Mouse (Mus musculus) left cerebral cortex, adult 8-10 months (tissue): ENCODE measurements around the gene Stab2. TPM values are rescaled to one million over a fixed set of nuclear protein-coding genes. Genes with fewer than 3 reads are reported as not detected.

Experiments
- DNase-seq, 2 experiments: peaks; one replicate each; pipeline ENCODE4 v3.0.0; 2022; ENCODE audit warnings: low spot score in 2 of 2
- total RNA-seq, 4 experiments: library from RNA; stranded (reverse); gene quantifications; 2 replicates each; pipeline ENCODE4 v1.2.4; 2022

The Stab2 gene
- total RNA-seq, 4 experiments from 2014 or later = 0.38 to 0.59 (median 0.47) TPM

- no peak for DNase-seq
Observed at GRCm38 (mm10) chr10:86828221-86829135, 179.3 kb downstream of the Stab2 start.

GRCm38 (mm10) chr10:86826929-86827328 is 180.9 kb downstream of the Stab2 start:
- DNase-seq = no peak

- DNase-seq = no peak
Observed at GRCm38 (mm10) chr10:86825871-86826522, 181.8 kb downstream of the Stab2 start.

- no peak for DNase-seq
Observed at GRCm38 (mm10) chr10:86824871-86825270, 183.0 kb downstream of the Stab2 start.

GRCm38 (mm10) chr10:86824093-86824492 is 183.7 kb downstream of the Stab2 start:
- DNase-seq = no peak

DNA sequence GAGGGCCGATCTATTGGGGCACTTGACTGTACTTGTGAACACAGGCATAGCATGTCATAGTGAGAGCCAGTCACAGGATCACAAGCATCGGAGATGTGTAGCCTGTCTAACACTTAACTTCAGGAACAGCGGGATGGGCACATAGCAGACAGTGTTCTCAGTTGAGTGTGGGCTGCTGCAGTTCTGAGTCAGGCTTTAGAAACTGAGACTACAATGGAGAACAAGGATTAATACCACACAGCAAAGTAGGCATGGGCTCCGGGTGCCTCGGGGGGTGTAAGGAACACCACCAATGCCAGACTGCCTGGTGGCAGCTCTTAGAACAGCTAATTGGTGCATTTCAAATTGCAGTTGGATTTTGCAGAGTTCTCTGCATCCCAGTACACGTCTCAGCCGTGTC is 186.8 kb downstream of the Stab2 start:
- no peak for DNase-seq

GRCm38 (mm10) chr10:86819649-86820165 is 188.1 kb downstream of the Stab2 start:
- DNase-seq = no peak

DNA sequence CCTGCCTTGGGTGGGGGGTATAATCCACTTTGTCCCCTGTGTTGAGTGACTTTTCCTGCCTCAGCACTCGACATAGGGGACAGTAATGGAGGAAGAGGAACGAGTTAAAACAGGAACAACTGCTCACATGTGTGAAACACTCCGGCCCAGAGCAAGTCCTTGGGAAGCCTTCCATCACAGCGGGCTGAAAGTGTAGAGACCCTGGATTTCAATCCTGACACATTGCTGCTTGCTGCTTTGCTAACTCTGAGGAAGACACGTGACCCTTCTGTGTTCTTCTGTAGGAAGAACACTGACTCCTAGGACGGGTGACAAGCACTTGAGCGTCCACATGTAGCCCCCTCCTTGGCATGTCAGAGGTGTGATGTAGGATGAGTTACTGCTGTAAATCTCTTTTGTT is 192.7 kb downstream of the Stab2 start:
- DNase-seq = no peak

GRCm38 (mm10) chr10:86814292-86815131 is 193.3 kb downstream of the Stab2 start:
- DNase-seq = no peak

GRCm38 (mm10) chr10:86810612-86811011 is 197.2 kb downstream of the Stab2 start:
- no peak for DNase-seq

DNA sequence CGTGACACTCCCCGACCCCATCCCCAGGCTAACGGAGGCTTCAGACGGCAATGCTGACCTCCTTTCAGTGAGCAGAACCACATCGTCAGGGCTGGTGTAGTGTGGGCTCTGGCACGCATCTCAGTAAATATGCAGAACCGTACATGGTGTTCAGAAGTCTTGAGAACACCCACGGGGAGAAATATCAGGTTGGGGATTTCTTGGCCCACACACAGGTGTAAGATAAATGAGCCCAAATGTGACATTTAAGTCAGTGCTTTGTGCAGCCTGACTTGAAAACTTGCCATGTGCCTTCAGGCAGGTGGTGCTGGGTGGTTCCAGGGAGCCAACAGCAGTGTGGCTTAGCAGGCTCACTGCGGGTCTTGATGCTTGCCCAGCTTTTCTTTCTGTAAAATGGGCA is 197.8 kb downstream of the Stab2 start:
- peak in 1 of 2 experiments; percentile 55 for DNase-seq

GRCm38 (mm10) chr10:86808013-86808758 is 199.6 kb downstream of the Stab2 start:
- DNase-seq = no peak

GRCm38 (mm10) chr10:86807362-86807761 is 200.5 kb downstream of the Stab2 start:
- DNase-seq = no peak

DNA sequence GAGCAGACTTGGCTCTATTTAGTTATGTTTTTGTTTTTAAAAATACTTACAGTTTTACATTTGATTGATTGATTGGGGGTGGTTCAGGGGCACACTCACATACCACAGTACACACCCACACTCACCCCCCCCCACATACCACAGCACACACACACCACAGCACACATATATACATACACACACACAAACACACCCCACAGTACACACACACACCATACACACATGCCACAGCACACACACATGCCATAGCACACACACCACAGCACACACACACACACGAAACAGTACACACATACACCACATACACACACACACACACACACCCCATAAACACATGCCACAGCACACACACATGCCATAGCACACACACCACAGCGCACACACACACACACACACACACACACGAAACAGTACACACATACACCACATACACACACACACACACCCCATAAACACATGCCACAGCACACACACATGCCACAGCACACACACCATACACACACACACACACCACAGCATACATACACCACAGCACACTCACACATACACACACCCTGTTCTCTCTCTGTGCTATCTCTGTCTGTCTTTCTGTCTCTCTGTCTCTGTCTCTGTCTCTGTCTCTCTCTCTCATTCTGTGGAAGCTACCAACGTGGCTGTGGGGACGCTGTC is 211.6 kb downstream of the Stab2 start:
- DNase-seq = no peak

DNA sequence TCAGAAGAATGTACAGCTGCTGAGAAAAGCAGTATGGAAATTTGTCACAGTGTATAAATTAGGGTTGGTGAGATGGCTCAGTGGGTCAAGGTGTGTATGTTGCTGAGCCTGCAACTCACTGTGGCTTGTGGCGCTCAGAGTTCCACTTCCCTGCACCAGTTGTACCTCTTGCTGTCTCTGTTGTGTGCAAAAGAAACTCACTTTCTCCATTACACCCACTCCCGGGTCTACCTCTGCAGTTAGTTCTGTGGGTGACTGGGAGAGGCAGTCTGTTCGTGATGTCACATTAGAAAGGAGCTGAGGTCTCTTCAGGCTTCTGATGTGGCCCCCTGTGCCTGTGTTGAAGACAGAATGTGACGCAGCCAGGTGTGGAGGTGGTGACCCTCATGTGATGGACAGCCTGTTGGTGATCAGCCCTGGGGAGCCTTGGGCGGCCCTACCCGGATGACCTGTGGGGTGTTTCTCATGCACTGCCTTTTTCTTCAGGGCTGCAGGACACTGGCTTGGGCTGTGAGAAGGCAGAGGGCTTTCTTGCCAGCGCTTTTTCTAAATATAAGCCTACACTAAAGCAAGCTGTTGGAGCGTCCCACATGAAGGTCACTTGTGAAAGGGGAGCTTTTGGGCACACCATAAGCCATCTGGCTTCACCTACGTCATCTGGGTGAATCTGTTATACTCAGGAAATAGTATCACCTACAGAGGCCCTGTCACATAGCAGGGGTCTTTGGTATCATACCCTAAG is 212.9 kb downstream of the Stab2 start:
- peak in 1 of 2 experiments; percentile 39 for DNase-seq

GRCm38 (mm10) chr10:86794196-86794595 is 213.6 kb downstream of the Stab2 start:
- no peak for DNase-seq

- no peak for DNase-seq
Observed at GRCm38 (mm10) chr10:86793509-86793951, 214.3 kb downstream of the Stab2 start.

DNA sequence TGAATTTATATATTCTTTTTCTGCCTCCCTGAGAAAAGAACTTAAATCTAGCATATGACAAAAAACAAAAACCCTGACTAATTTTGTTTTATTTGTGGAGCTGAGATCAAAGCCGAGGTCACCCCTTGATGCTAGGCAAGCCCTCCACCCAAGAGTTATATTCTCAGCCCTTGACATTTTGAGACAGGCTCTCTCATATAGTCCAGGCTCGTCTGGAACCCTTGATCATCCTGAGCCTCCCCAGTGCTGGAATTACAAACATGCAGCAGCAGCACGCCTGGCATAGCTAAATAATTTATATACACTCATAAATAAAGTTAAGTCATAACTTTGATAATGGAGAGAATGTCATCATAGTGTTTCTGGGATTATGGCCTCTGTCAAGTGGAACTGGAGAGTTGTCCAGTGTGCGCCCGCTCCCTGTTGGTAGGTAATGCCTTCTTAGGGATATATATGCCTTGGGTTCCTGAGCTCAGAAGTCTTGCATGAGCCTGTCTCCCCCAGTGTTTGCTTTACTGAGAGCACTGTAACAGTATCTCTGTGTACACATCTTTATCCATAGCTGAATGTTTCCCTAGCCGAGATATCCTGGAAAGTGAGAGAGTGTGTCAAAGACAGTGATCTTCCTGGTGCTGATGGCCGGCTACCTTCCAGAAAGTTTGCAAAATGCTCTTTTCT is 216.2 kb downstream of the Stab2 start:
- no peak for DNase-seq
